Mouse (Mus musculus): Measurements from ENCODE around the gene Ccdc159. TPM values are rescaled to one million over a fixed set of nuclear protein-coding genes. Genes with fewer than 3 reads are reported as not detected.

Ccdc159 gene
- total RNA-seq, 4 experiments from 2014 or later = 12.9 to 19.5 (median 16.0) TPM

DNA sequence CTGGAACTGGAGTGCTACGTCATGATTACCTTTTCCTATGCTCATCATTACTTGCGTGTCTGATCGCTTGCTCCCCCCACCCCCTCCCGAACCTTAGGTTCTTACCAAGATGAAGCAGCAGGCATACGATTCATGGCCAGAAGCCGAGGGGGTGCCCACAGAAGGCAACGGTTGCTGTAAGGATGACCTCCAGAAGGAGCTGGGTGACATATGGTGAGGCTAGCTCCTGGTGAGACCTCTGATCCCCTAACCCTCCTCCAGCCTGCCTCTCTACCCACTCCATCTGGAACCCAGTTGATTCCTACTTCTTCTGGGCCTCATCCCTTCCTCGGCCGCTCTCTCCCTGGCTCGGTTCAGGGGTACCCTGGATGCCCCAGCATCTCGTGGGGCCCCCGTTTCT is 6.8 kb downstream of the Ccdc159 start:
- DNase-seq (ENCODE audit: low spot score in 2 of 2) = no peak

- no peak for DNase-seq (ENCODE audit: low spot score in 2 of 2)
Observed at GRCm38 (mm10) chr9:21935466-21936131, 8.3 kb downstream of the Ccdc159 start.

GRCm38 (mm10) chr9:21936692-21937570 is 9.7 kb downstream of the Ccdc159 start, which contains the start of gene Plppr2:
Plppr2 (plus strand) TSS chr9:21937033.
- DNase-seq (ENCODE audit: low spot score in 2 of 2) = peak; percentile 92 to 98

- peak in 1 of 2 experiments; percentile 68 for DNase-seq (ENCODE audit: low spot score in 2 of 2)
Observed at GRCm38 (mm10) chr9:21937711-21938175, 10.5 kb downstream of the Ccdc159 start.

DNA sequence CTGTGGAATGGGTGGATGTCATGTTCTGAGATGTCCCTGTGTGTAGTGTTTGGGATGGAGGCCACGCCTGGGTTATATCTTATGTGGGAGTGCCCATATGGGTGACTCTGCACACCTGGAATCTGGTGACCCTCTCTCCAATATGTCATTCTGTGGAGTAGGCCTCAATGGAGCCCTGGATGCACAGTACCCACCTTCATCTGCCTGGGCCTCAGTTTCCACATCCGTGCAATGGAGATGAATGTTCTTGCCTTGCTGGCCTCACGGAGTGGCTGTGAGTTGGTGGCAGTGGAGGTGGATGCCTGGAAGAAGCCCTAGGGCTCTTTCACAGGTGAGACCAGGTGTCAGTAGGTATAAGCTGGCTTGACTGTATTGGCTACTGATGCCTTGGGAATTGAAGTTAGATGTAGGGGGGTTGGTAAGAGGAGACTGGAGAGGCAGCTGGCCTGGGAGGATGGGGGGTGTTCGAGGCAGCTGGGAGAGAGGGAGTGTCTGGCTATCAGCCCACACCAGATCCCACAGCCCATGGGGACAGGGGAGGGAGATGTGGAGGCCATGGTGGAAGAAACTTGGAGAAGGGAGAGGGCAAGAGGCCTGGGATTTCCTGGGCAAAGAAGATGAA is 11.1 kb downstream of the Ccdc159 start:
- DNase-seq (ENCODE audit: low spot score in 2 of 2) = no peak

DNA sequence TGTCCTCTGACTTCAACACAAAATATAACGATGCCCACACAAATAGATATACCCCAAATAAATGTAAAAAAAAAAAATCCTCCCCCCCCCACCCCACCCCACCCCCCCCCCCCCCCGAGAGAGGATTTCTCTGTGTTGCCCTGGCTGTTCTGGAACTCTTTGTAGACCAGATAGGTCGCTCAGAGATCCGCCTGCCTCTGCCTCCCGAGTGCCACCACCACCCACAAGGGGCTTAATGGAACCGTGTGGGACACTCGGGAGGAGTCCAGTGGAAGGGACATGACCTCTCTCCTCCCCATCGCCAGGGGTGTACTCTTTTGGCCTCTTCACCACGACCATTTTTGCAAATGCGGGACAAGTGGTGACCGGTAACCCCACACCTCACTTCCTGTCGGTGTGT is 15.8 kb downstream of the Ccdc159 start:
- DNase-seq (ENCODE audit: low spot score in 2 of 2) = no peak

- DNase-seq (ENCODE audit: low spot score in 2 of 2) = no peak
Observed at GRCm38 (mm10) chr9:21943638-21944037, 16.4 kb downstream of the Ccdc159 start.

- DNase-seq (ENCODE audit: low spot score in 2 of 2) = no peak
Observed at GRCm38 (mm10) chr9:21944267-21944666, 17.0 kb downstream of the Ccdc159 start.

- no peak for DNase-seq (ENCODE audit: low spot score in 2 of 2)
Observed at GRCm38 (mm10) chr9:21947540-21948130, 20.4 kb downstream of the Ccdc159 start.

GRCm38 (mm10) chr9:21948146-21948545 is 20.9 kb downstream of the Ccdc159 start:
- no peak for DNase-seq (ENCODE audit: low spot score in 2 of 2)

DNA sequence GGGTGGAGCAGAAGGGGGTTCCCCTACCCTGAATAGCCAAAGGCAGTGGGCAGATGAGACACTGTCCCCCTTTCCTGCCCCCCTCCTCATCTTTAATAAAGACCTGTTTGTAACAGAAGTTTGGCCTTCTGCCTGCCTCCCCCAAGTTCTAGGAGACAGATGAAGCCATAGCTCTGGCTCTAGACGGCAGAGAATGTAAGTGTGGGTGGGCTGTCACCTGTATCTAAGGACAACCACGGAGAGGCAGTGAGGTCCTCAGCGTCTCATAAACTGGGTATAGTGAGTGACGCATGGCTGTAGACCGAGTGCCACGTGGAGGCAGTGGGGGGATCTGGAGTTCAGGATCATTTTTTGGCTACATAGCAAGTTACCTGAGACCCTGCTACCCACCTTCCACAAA is 21.5 kb downstream of the Ccdc159 start:
- peak in 1 of 2 experiments; percentile 65 for DNase-seq (ENCODE audit: low spot score in 2 of 2)

- DNase-seq (ENCODE audit: low spot score in 2 of 2) = no peak
Observed at GRCm38 (mm10) chr9:21950322-21950721, 23.1 kb downstream of the Ccdc159 start.

- no peak for DNase-seq (ENCODE audit: low spot score in 2 of 2)
Observed at GRCm38 (mm10) chr9:21951977-21952376, 24.7 kb downstream of the Ccdc159 start.

- peak in 1 of 2 experiments; percentile 79 for DNase-seq (ENCODE audit: low spot score in 2 of 2)
Observed at GRCm38 (mm10) chr9:21953600-21953999, 26.3 kb downstream of the Ccdc159 start.

DNA sequence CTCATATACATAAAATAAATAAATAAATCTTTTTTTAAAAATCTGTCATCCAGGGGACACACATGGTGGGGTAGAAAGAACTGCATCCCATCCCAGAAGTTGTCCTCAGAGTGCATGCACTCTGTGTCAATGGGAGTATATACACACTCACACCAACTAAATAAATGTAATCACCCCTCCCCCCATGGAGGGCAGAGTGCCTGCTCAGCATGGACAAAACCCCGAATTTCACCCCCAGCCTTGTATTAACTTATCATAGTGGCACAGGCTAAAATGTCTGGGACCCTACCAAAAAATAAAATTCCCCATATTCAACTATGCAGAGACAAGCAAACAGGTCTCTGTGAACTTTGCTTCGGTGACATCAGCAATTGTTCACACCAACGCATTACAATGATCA is 27.4 kb downstream of the Ccdc159 start:
- DNase-seq (ENCODE audit: low spot score in 2 of 2) = no peak

- DNase-seq (ENCODE audit: low spot score in 2 of 2) = no peak
Observed at GRCm38 (mm10) chr9:21955225-21955569, 27.9 kb downstream of the Ccdc159 start.

DNA sequence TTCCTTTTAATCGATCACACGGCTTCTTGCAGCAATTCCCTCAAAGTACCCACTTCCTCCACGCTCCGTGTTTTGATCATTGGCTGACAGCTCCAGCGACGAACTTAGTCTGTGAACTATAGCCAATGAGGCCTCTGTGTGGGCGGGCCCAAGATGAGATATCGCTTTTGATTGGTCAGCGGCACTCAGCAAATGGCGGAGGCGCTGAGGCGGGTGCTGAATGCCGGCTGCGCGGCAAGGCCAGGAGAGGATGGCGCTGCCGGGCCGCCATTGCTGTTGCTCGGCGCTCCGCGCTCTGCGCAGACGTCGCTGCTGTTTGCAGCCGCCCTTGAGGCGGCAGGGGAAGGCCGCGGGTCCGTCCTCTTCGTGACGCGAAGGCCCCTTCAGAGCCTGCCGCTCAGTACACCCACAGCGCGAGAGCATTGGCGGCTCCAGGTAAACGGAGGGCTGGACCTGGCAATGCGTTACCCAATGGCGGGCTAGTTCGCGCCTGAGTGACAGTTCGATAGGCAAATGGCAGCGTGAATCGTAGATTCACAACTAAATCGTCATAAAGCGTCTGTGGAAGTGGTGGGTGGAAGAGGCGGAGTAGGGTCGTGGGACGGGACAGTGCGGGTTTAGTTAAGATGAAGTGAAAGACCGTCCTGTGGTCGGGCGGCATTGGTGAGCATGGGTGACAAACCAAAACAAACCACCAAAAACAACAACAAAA is 28.5 kb downstream of the Ccdc159 start, which contains the start of gene Swsap1:
Gene Swsap1, plus strand, starts transcription at position 186 of the 712 bp plus-strand sequence.
- DNase-seq (ENCODE audit: low spot score in 2 of 2) = peak; percentile 99 to 100

GRCm38 (mm10) chr9:21958372-21958771 is 31.1 kb downstream of the Ccdc159 start:
- no peak for DNase-seq (ENCODE audit: low spot score in 2 of 2)

DNA sequence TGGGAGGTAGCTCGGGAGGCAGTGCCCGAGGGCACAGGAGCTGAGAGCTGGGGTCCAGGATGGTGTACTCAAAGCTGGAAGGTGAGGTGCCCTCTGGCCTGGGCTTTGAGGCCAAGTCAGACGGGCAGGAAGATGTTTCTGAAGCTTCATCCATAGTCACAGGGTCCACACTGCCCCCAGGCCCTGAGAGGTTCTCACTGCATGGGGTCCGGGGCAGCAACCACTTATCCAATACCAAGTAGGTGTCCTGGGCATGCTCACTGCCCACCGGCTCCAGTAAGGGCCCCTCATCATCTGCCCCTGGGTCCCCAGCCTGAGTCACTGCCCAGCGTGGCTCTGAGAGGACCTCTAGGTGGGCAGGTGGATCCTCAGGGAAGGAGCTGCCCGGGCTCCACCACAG is 32.0 kb downstream of the Ccdc159 start:
- no peak for DNase-seq (ENCODE audit: low spot score in 2 of 2)

- no peak for DNase-seq (ENCODE audit: low spot score in 2 of 2)
Observed at GRCm38 (mm10) chr9:21960135-21960534, 32.9 kb downstream of the Ccdc159 start.
